Mouse (Mus musculus): ENCODE measurements around the gene Ppp2r3a.

DNA sequence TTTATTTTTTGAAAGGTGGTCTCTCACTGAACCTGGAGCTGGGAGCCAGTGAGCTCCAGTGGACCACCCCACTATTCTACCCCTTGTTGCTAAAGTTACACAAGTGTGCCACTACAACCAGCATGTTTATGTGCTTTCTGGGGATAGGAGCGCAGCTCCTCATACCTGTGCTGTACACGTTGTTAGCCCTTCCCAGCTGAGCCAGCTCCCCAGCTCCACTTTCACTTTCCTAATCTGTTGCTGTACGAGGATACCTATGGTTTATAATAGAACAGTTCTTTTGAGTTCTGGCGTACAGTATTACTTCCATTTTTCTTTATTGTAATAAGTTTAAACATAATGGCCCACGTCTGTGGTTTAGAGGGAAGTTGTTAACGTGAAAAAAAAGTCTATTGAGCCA is 152.2 kb downstream of the Ppp2r3a start:
- TF ChIP-seq GATA1 (IDR thresholded peaks at IDR 0.05; ENCODE audit: low read length) (no peak), TAL1 (IDR thresholded peaks at IDR 0.05; ENCODE audit: low read length) (no peak)
